In the genomic region with DNA sequence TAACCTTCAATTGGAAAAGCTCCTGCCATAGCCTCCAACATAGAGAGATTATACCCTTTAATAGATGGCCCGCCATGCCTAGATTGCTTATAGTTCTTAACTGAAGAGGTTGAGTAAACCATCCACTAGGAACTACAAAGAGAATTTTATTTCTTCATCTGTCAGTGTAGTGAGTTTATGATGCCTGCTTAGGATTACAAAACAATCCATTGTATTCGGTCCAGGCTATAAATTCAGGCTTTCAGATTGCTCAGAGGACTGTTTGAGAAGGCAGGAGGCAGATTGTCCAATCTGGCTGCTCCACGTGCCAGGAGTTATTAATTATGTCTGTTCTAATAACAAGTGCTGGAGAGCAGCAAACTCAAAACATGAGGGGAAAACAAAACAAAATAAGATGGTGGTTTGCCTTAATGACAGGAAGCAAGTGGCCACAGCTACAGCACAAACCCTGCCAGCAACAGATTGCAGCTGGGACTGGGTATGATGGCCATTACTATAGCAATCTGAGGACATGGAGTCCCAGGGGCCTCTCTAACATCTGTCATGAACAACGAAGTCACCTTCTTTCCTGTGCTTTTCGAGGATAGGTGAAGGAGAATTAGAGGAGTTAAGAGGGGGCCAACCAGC, we compare ENCODE assay signal across 22 mouse cellular contexts.
A peak's percentile ranks its signal among the peaks of the same experiment; 100 is the strongest.
DNase-seq lines count a peak whose midpoint lies in the region; ATAC-seq and TF ChIP-seq lines count a peak whose summit lies in the region.
"Had no signal": no experiment of that assay in that cellular context is flagged by ENCODE, and none has a peak within 500 bp of the region (broad histone marks: within the 10 kb centered on the region; RNA-seq: fewer than 3 reads in every experiment).

No protein-coding gene starts in this region.

- DNase-seq in adrenal gland, adult 2 months, result peak; percentile 42
- DNase-seq in adrenal gland, postnatal 25 days, result no peak
- DNase-seq in kidney, postnatal 14 days, result peak; percentile 28
- no peak for DNase-seq in kidney, adult 9 months
- DNase-seq in retina, postnatal 1 day, result peak; percentile 26
- no peak for DNase-seq in retina, embryonic 14.5 days (ENCODE audit: low spot score)
- DNase-seq in forebrain, postnatal 0 days, result no peak
- DNase-seq in gastrocnemius, adult 8-10 months (ENCODE audit: low spot score in 2 of 2), result no peak
- DNase-seq: cerebellum, adult 18-20 months; cerebellum, postnatal 25 days; heart, postnatal 36 days; liver; midbrain, embryonic 14.5 days; right cerebral cortex, postnatal 25 days; thymus, postnatal 4 days had no signal

- H3K27me3 ChIP-seq in forebrain, postnatal 0 days (ENCODE audit: insufficient read depth, low read length), result no peaks in the 10 kb centered on the region
- H3K27me3 ChIP-seq: forebrain, embryonic 12.5 days; heart, embryonic 13.5 days; kidney, embryonic 15.5 days had no signal

- no peak for TF ChIP-seq CTCF in forebrain, postnatal 0 days (IDR thresholded peaks at IDR 0.05; ENCODE audit: low read depth)

- no peaks in the 10 kb centered on the region for H3K4me1 ChIP-seq in forebrain, postnatal 0 days (ENCODE audit: insufficient read depth)
- H3K4me1 ChIP-seq: forebrain, embryonic 12.5 days had no signal

- no peak overlapping the region for H3K27ac ChIP-seq in forebrain, postnatal 0 days (ENCODE audit: low read depth, low read length)
- H3K27ac ChIP-seq: embryonic facial prominence, embryonic 10.5 days; forebrain, embryonic 12.5 days; heart, embryonic 13.5 days; hindbrain, embryonic 14.5 days; kidney, embryonic 15.5 days had no signal

- WGBS in forebrain, postnatal 0 days, result 72% methylated on average over 5 of the region's 5 CpGs

- no peak for ATAC-seq in forebrain, postnatal 0 days
- ATAC-seq: activated CD4-positive, CD25-positive, alpha-beta regulatory T cell, adult 4 months had no signal

- no peaks in the 10 kb centered on the region for H3K9me3 ChIP-seq in forebrain, postnatal 0 days (ENCODE audit: low read length)
- H3K9me3 ChIP-seq: embryonic facial prominence, embryonic 10.5 days; forebrain, embryonic 12.5 days; heart, embryonic 13.5 days; kidney, embryonic 15.5 days had no signal

- no peak overlapping the region for H3K4me2 ChIP-seq in forebrain, postnatal 0 days (ENCODE audit: low read depth)
- H3K4me2 ChIP-seq: forebrain, embryonic 12.5 days; heart, embryonic 13.5 days; hindbrain, embryonic 14.5 days; kidney, embryonic 15.5 days had no signal

- no peak overlapping the region for H3K9ac ChIP-seq in forebrain, postnatal 0 days
- H3K9ac ChIP-seq: forebrain, embryonic 12.5 days; heart, embryonic 13.5 days; hindbrain, embryonic 14.5 days; kidney, embryonic 15.5 days had no signal

- H3K36me3 ChIP-seq in forebrain, postnatal 0 days (ENCODE audit: insufficient read depth), result no peaks in the 10 kb centered on the region
- H3K36me3 ChIP-seq: embryonic facial prominence, embryonic 10.5 days; forebrain, embryonic 12.5 days; heart, embryonic 13.5 days; kidney, embryonic 15.5 days had no signal

- no peak overlapping the region for H3K4me3 ChIP-seq in forebrain, postnatal 0 days (ENCODE audit: low read depth, low read length)
- H3K4me3 ChIP-seq: embryonic facial prominence, embryonic 10.5 days; forebrain, embryonic 12.5 days; heart, embryonic 13.5 days; kidney, embryonic 15.5 days; myocyte had no signal

Comparison
In these comparisons a context has a peak if more than half of its experiments do, and no peak if none do; other contexts are left out.
1. DNase-seq: peak in adrenal gland, adult 2 months (single experiment), kidney, postnatal 14 days (single experiment) and retina, postnatal 1 day (single experiment); none in adrenal gland, postnatal 25 days (single experiment), kidney, adult 9 months (single experiment), retina, embryonic 14.5 days (single experiment), forebrain, postnatal 0 days (single experiment) and gastrocnemius, adult 8-10 months (0 of 2).